Mouse (Mus musculus): ENCODE data around the gene Map2k6. TPM values are rescaled to one million over a fixed set of nuclear protein-coding genes. Genes with fewer than 3 reads are reported as not detected.

The Map2k6 gene
- polyA plus RNA-seq, 1 experiment = 6.7 TPM

- Histone ChIP-seq H3K36me3 (ENCODE audit: control insufficient read depth, insufficient read depth, low read length) (no peaks in the 10 kb centered on the region), H3K27ac (ENCODE audit: control insufficient read depth, insufficient read depth, low read length) (no peak overlapping the region), H3K4me3 (ENCODE audit: control insufficient read depth, insufficient read depth, low read length) (no peak overlapping the region), H3K27me3 (ENCODE audit: control insufficient read depth, insufficient read depth, low read length) (no peaks in the 10 kb centered on the region), H3K4me1 (replicated peaks; ENCODE audit: control insufficient read depth, insufficient read depth, low read length) (peaks cover 3% of the 10 kb centered on the region; the same call in 1 of the 2 replicates)
- no peak for DNase-seq
- TF ChIP-seq CTCF (IDR thresholded peaks at IDR 0.05; ENCODE audit: borderline replicate concordance, control insufficient read depth, extremely low read depth, insufficient read depth, low read length, poor library complexity) (no peak), POLR2A (IDR thresholded peaks at IDR 0.05; ENCODE audit: control insufficient read depth, extremely low read depth, insufficient read depth, low read length, poor library complexity) (no peak)
- WGBS = 96% methylated on average over 13 of the region's 13 CpGs
Observed at GRCm38 (mm10) chr11:110367638-110368037, 31.3 kb upstream of the Map2k6 start.

GRCm38 (mm10) chr11:110369312-110370019, 29.5 kb upstream of the Map2k6 start:
- WGBS = 47% methylated on average over 15 of the region's 15 CpGs
- DNase-seq = no peak
- Histone ChIP-seq H3K4me3 (ENCODE audit: control insufficient read depth, insufficient read depth, low read length) (no peak overlapping the region), H3K27ac (ENCODE audit: control insufficient read depth, insufficient read depth, low read length) (no peak overlapping the region), H3K36me3 (ENCODE audit: control insufficient read depth, insufficient read depth, low read length) (no peaks in the 10 kb centered on the region), H3K4me1 (replicated peaks; ENCODE audit: control insufficient read depth, insufficient read depth, low read length) (peaks cover 3% of the 10 kb centered on the region; the same call in 1 of the 2 replicates), H3K27me3 (ENCODE audit: control insufficient read depth, insufficient read depth, low read length) (no peaks in the 10 kb centered on the region)
- TF ChIP-seq POLR2A (IDR thresholded peaks at IDR 0.05; ENCODE audit: control insufficient read depth, extremely low read depth, insufficient read depth, low read length, poor library complexity) (no peak), CTCF (IDR thresholded peaks at IDR 0.05; ENCODE audit: borderline replicate concordance, control insufficient read depth, extremely low read depth, insufficient read depth, low read length, poor library complexity) (no peak)

GRCm38 (mm10) chr11:110371827-110372226, 27.1 kb upstream of the Map2k6 start:
- Histone ChIP-seq H3K27me3 (ENCODE audit: control insufficient read depth, insufficient read depth, low read length) (no peaks in the 10 kb centered on the region), H3K27ac (ENCODE audit: control insufficient read depth, insufficient read depth, low read length) (no peak overlapping the region), H3K4me3 (ENCODE audit: control insufficient read depth, insufficient read depth, low read length) (no peak overlapping the region), H3K36me3 (ENCODE audit: control insufficient read depth, insufficient read depth, low read length) (no peaks in the 10 kb centered on the region), H3K4me1 (replicated peaks; ENCODE audit: control insufficient read depth, insufficient read depth, low read length) (peaks cover 3% of the 10 kb centered on the region; the same call in 1 of the 2 replicates)
- no peak for DNase-seq
- WGBS = 75% methylated on average over 8 of the region's 8 CpGs
- no peak for TF ChIP-seq CTCF (IDR thresholded peaks at IDR 0.05; ENCODE audit: borderline replicate concordance, control insufficient read depth, extremely low read depth, insufficient read depth, low read length, poor library complexity)
- no peak for TF ChIP-seq POLR2A (IDR thresholded peaks at IDR 0.05; ENCODE audit: control insufficient read depth, extremely low read depth, insufficient read depth, low read length, poor library complexity)

GRCm38 (mm10) chr11:110372266-110372954, 26.5 kb upstream of the Map2k6 start:
- H3K4me3 ChIP-seq (ENCODE audit: control insufficient read depth, insufficient read depth, low read length) = no peak overlapping the region
- no peak for DNase-seq
- 42% methylated on average over 15 of the region's 15 CpGs for WGBS
- peaks cover 3% of the 10 kb centered on the region; the same call in 1 of the 2 replicates for H3K4me1 ChIP-seq (replicated peaks; ENCODE audit: control insufficient read depth, insufficient read depth, low read length)
- no peak overlapping the region for H3K27ac ChIP-seq (ENCODE audit: control insufficient read depth, insufficient read depth, low read length)
- H3K27me3 ChIP-seq (ENCODE audit: control insufficient read depth, insufficient read depth, low read length) = no peaks in the 10 kb centered on the region
- H3K36me3 ChIP-seq (ENCODE audit: control insufficient read depth, insufficient read depth, low read length) = no peaks in the 10 kb centered on the region
- TF ChIP-seq CTCF (IDR thresholded peaks at IDR 0.05; ENCODE audit: borderline replicate concordance, control insufficient read depth, extremely low read depth, insufficient read depth, low read length, poor library complexity) (no peak), POLR2A (IDR thresholded peaks at IDR 0.05; ENCODE audit: control insufficient read depth, extremely low read depth, insufficient read depth, low read length, poor library complexity) (no peak)

GRCm38 (mm10) chr11:110374036-110374435, 24.9 kb upstream of the Map2k6 start:
- Histone ChIP-seq H3K27me3 (ENCODE audit: control insufficient read depth, insufficient read depth, low read length) (no peaks in the 10 kb centered on the region), H3K4me1 (replicated peaks; ENCODE audit: control insufficient read depth, insufficient read depth, low read length) (peaks cover 3% of the 10 kb centered on the region; the same call in 1 of the 2 replicates), H3K36me3 (ENCODE audit: control insufficient read depth, insufficient read depth, low read length) (no peaks in the 10 kb centered on the region), H3K27ac (ENCODE audit: control insufficient read depth, insufficient read depth, low read length) (no peak overlapping the region), H3K4me3 (ENCODE audit: control insufficient read depth, insufficient read depth, low read length) (no peak overlapping the region)
- WGBS = 93% methylated on average over 9 of the region's 9 CpGs
- DNase-seq = no peak
- no peak for TF ChIP-seq POLR2A (IDR thresholded peaks at IDR 0.05; ENCODE audit: control insufficient read depth, extremely low read depth, insufficient read depth, low read length, poor library complexity)

GRCm38 (mm10) chr11:110379661-110380309, 19.1 kb upstream of the Map2k6 start:
- TF ChIP-seq POLR2A (IDR thresholded peaks at IDR 0.05; ENCODE audit: control insufficient read depth, extremely low read depth, insufficient read depth, low read length, poor library complexity) (no peak), CTCF (IDR thresholded peaks at IDR 0.05; ENCODE audit: borderline replicate concordance, control insufficient read depth, extremely low read depth, insufficient read depth, low read length, poor library complexity) (no peak)
- WGBS = 4% methylated on average over 20 of the region's 20 CpGs
- peak; percentile 22 for DNase-seq
- Histone ChIP-seq H3K36me3 (ENCODE audit: control insufficient read depth, insufficient read depth, low read length) (no peaks in the 10 kb centered on the region), H3K4me1 (replicated peaks; ENCODE audit: control insufficient read depth, insufficient read depth, low read length) (peaks cover 7% of the 10 kb centered on the region), H3K27ac (ENCODE audit: control insufficient read depth, insufficient read depth, low read length) (no peak overlapping the region), H3K27me3 (ENCODE audit: control insufficient read depth, insufficient read depth, low read length) (no peaks in the 10 kb centered on the region), H3K4me3 (ENCODE audit: control insufficient read depth, insufficient read depth, low read length) (peak overlapping the region; percentile 28)
